Mouse (Mus musculus) liver, embryonic 12.5 days (tissue): ENCODE data around the gene Tmem50b. TPM values are rescaled to one million over a fixed set of nuclear protein-coding genes. Genes with fewer than 3 reads are reported as not detected.

ENCODE experiments used
- ATAC-seq: fragments of 200-750 bp; cut with Nextera tagmentation; 2 replicates; pipeline ENCODE4 v1.8.0; 2017; ENCODE audit warnings: moderate number of reproducible peaks, mild to moderate bottlenecking, moderate library complexity
- H3K27ac ChIP-seq: fragments of 300-500 bp; sonication (generic); 2 replicates; pipeline ENCODE4 v1.5.1; 2016; ENCODE audit warnings: mild to moderate bottlenecking
- H3K27me3 ChIP-seq: fragments of 300-500 bp; sonication (generic); replicated peaks from 2 replicates; pipeline ENCODE4 v1.6.1; 2016; ENCODE audit warnings: mild to moderate bottlenecking, moderate library complexity
- H3K36me3 ChIP-seq: fragments of 300-500 bp; sonication (generic); 2 replicates; pipeline ENCODE4 v1.6.1; 2016; ENCODE audit warnings: mild to moderate bottlenecking, moderate library complexity
- H3K4me1 ChIP-seq: fragments of 300-500 bp; sonication (generic); 2 replicates; pipeline ENCODE4 v1.6.1; 2016
- H3K4me2 ChIP-seq: fragments of 300-500 bp; sonication (generic); 2 replicates; pipeline ENCODE4 v1.6.1; 2016; ENCODE audit warnings: mild to moderate bottlenecking, moderate library complexity
- H3K4me3 ChIP-seq: fragments of 300-500 bp; sonication (generic); 2 replicates; pipeline ENCODE4 v1.5.1; 2016; ENCODE audit warnings: mild to moderate bottlenecking, moderate library complexity
- H3K9ac ChIP-seq: fragments of 300-500 bp; sonication (generic); 2 replicates; pipeline ENCODE4 v1.6.1; 2016; ENCODE audit warnings: mild to moderate bottlenecking, moderate library complexity
- H3K9me3 ChIP-seq: fragments of 300-500 bp; sonication (generic); replicated peaks from 2 replicates; pipeline ENCODE4 v1.6.1; 2016; ENCODE audit warnings: mild to moderate bottlenecking, moderate library complexity
- WGBS: fragments of 180-500 bp; shearing (Covaris S2); methylation state at CpG from one replicate; pipeline ENCODE4 v1.1.7; 2016; ENCODE audit not compliant: insufficient replicate concordance; 5-methylcytosine and 5-hydroxymethylcytosine counted together
- polyA plus RNA-seq: library from polyadenylated mRNA; unstranded; fragments of >200 nt; fragmentation: Nextera tagmentation; extraction: Ambion mirVana; gene quantifications from 2 replicates; pipeline ENCODE4 v1.2.1, GENCODE M21; 2016

The Tmem50b gene
- polyA plus RNA-seq, 1 experiment from 2014 or later, result 6.8 TPM

DNA sequence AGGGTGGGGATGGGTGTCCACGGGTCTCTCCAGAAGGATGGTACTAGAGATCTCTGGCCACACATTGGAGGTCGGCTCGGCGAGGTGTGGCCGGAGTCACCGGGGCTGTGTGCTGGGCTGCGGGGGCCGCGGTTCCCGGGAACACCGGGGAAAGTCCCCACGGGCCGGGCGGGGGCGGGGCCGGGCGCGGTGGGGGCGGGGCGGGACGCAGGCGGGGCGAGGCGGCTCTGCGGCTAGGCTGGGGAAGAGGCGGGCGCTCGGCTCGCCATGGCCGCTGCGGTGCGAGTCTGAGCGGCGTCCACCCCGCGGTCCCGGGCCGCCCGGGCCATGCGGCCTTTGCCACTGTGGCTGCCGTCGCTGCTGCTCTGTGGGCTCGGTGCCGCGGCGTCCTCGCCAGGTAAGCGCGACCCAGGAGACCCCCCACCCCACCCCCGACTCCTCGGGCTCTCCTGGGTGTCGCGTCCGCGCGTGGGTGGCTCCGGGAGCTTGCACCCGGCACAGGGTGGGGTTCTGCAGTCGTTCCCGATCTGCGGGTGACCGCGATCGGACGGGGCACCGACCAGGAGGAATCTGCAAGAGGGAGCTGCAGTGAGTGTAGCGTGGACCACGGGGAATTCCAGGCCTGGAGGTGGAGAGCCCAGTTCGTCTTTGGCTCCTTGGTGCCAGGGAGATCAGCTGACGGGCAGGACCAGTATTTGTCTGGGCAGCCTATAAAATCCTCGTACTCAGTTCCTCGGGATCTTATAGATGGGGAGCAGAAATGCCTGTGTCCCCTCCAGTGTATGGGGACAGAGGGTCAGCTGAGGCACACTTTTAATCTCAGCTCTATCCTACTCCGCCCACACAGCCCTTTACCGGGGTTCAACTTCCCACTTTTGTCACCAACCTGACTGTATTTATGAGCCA lies 50.5 kb downstream of the Tmem50b start, which contains the start of gene Ifngr2:
Gene Ifngr2 (plus strand): TSS at position 237 of the 906 bp plus-strand sequence.
- WGBS, result under 1% methylated on average over 52 of the region's 74 CpGs
- Histone ChIP-seq H3K27ac (peak within 1 kb of the TSS; percentile 89), H3K4me1 (peaks cover 84% of the 10 kb centered on the region)

DNA sequence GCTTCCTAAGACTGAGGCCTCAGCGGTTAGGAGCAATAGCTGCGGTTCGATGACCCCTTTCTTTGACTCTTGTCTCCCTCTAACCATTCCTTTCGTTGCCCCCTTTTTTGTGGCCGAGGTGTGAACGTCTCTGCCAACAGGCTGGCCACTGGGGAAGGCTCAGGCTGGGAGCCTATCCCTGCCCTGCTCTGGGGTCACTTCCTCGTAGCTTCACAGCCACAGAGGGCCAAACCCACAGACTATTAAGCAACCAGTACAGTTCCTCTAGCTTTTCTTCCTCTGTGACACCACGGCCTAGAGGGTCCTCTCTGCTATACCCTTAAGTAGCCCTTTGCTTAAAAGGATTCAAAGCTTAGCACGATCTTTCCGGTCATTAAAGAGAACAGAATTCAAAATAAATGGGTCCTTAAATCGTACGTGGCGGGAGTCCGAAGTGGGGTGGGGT lies 51.2 kb downstream of the Tmem50b start:
- Histone ChIP-seq H3K27me3 (no peaks in the 10 kb centered on the region), H3K9ac (peak overlapping the region; percentile 86), H3K36me3 (0 out of 2 replicates have a peak, but pooled peaks cover 3% of the 10 kb centered on the region), H3K4me1 (peaks cover 84% of the 10 kb centered on the region), H3K9me3 (no peaks in the 10 kb centered on the region), H3K4me3 (peak overlapping the region; percentile 81), H3K27ac (peak overlapping the region; percentile 89), H3K4me2 (peak overlapping the region; percentile 98)
- 6% methylated on average over 14 of the region's 14 CpGs for WGBS
- ATAC-seq, result peak; percentile 33

More for the DNA sequence above, 50.5 kb downstream of the Tmem50b start, which contains the start of gene Ifngr2:
- Histone ChIP-seq H3K9me3 (no peaks in the 10 kb centered on the region), H3K27me3 (no peaks in the 10 kb centered on the region), H3K36me3 (0 out of 2 replicates have a peak, but pooled peaks cover 3% of the 10 kb centered on the region), H3K9ac (peak within 1 kb of the TSS; percentile 86), H3K4me2 (peak within 1 kb of the TSS; percentile 98), H3K4me3 (peak within 1 kb of the TSS; percentile 81)
- peak; percentile 78 for ATAC-seq

DNA sequence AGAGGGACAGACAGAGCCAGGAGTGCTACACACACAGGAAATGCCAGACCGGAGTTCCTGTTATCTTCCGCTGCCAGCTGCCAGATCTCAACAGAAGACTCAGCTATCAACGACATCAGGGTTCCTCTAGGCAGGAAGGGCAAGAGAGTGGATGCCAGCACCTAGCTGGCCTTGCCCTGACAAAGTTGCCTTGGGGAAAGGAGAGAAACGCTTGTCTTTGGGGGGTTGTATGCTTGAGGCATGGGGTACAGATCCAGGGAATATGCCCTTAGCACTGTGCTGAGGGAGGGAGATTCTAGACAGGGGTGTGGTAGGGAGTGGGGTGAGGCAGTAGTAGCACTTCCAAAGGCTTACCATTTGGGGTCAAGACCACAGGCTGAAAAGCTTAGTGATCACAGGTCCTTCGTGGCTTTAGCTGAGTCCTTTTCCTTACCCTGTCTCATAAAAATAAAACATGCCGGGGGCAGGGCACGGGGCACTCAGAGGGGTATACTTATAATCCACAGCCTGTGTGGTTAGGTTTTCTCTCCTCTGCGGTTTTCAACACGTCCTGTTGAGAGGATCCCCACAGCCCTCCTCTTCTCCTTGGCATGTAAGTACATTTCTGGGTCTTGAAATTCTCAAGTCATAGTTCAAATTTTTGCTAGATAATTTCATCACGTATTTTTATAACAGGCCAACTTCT lies 51.9 kb downstream of the Tmem50b start:
- Histone ChIP-seq H3K4me1 (peaks cover 84% of the 10 kb centered on the region), H3K9me3 (no peaks in the 10 kb centered on the region), H3K4me2 (peak overlapping the region; percentile 98), H3K9ac (peak overlapping the region; percentile 86), H3K4me3 (peak overlapping the region; percentile 81), H3K27me3 (no peaks in the 10 kb centered on the region), H3K27ac (peak overlapping the region; percentile 89), H3K36me3 (0 out of 2 replicates have a peak, but pooled peaks cover 3% of the 10 kb centered on the region)
- WGBS, result 11% methylated on average over 10 of the region's 10 CpGs
- peak; percentile 80 for ATAC-seq

DNA sequence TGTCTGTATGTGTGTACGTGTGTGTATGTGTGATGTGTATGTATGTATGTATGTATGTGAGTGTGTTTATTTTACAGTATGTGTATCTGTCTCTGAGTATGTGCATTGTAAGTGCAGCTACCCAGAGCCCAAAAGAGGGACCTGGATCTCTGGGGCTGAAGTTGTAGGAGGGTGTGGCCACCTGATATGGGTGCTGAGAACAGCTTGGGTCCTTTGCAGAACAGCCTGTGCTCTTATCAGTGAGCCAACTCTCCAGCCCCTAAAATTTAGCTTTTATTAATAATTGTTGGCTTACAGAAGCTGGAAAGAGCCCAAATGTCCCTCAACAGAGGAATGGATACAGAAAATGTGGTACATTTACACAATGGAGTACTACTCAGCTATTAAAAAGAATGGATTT lies 54.0 kb downstream of the Tmem50b start:
- no peak overlapping the region for H3K4me3 ChIP-seq
- peaks cover 67% of the 10 kb centered on the region for H3K4me1 ChIP-seq
- H3K9me3 ChIP-seq, result no peaks in the 10 kb centered on the region
- no peak for ATAC-seq
- H3K36me3 ChIP-seq, result no peaks in the 10 kb centered on the region
- WGBS, result 90% methylated on average over 1 of the region's 1 CpGs
- no peak overlapping the region for H3K27ac ChIP-seq
- H3K4me2 ChIP-seq, result no peak overlapping the region
- no peaks in the 10 kb centered on the region for H3K27me3 ChIP-seq
- no peak overlapping the region for H3K9ac ChIP-seq

DNA sequence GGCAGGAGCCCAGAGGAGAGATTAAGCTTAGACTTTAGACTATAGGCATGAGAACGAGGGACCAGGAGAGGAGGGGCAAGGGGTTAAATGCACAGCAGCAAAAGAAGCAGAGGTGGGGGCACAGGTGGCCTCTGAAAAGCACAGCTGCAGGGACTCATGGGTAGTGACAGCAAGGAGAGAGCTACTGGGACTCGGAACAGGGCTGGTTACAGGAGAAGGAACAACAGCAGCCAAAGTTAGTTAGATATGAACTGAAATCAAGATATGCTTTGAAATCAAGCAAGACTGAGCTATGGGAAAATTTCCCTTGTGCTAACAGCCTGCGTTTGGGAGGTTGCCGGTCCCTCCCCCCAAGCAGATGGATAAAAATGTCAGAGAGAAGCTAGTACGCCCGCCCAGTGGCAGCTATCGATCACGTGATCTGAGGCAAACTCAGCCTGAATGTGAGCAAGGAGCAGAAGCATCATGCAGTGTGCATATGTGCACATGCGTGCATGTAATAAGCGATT lies 56.0 kb downstream of the Tmem50b start:
- WGBS, result 33% methylated on average over 10 of the region's 10 CpGs
- Histone ChIP-seq H3K27me3 (no peaks in the 10 kb centered on the region), H3K9me3 (no peaks in the 10 kb centered on the region), H3K27ac (no peak overlapping the region), H3K36me3 (no peaks in the 10 kb centered on the region), H3K4me2 (peak overlapping the region; percentile 46), H3K4me3 (no peak overlapping the region), H3K4me1 (peaks cover 68% of the 10 kb centered on the region), H3K9ac (peak overlapping the region; percentile 31; the same call in 1 of the 2 replicates)
- ATAC-seq, result no peak

DNA sequence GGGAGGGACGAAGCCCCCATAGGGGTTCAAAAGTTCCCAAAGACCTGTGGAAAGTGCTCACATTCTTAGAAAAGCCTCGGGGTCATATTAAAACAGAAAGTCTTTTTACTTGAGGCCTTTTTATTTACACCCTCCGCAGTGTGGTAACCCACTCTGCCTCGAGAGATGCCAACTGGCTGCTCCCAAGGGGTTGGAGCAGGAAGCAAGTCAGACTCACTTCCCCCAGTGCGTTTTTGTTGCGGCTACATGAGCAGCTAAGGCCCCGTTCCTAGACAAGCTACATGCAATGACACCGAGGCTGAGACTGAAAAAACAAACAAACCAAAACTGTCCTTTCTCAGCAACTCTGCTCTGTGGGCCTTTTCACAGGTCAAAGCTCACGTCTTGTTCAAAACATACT lies 59.1 kb downstream of the Tmem50b start:
- no peaks in the 10 kb centered on the region for H3K9me3 ChIP-seq
- WGBS, result 52% methylated on average over 9 of the region's 9 CpGs
- no peak overlapping the region for H3K4me3 ChIP-seq
- H3K4me2 ChIP-seq, result no peak overlapping the region
- ATAC-seq, result no peak
- peaks cover 67% of the 10 kb centered on the region for H3K4me1 ChIP-seq
- no peaks in the 10 kb centered on the region for H3K36me3 ChIP-seq
- H3K27me3 ChIP-seq, result peaks cover 10% of the 10 kb centered on the region
- no peak overlapping the region for H3K9ac ChIP-seq
- no peak overlapping the region for H3K27ac ChIP-seq

DNA sequence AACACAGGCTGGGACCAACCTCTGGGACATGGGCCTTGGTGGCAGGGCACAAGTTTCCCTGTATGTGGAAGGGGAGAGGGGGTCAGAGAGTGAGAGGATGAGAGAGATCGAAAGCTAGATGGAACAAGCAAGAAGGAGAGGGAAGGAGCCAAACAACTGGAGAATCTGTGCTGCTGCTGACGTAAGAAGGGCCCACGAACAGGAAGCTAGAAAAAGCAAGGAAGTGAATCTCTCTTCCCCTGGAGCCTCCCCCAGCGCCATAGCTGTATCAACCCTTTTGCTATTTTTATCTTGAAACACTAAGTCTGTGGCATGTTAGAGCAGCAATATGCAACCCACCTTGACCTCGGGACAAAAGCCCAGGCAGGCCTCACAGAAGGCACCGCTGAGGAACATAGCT lies 59.5 kb downstream of the Tmem50b start:
- Histone ChIP-seq H3K27ac (no peak overlapping the region; the same call in 1 of the 2 replicates), H3K4me3 (no peak overlapping the region), H3K4me1 (peaks cover 67% of the 10 kb centered on the region), H3K9me3 (no peaks in the 10 kb centered on the region), H3K36me3 (no peaks in the 10 kb centered on the region), H3K4me2 (no peak overlapping the region), H3K27me3 (peaks cover 10% of the 10 kb centered on the region), H3K9ac (no peak overlapping the region)
- no peak for ATAC-seq
- WGBS, result 41% methylated on average over 6 of the region's 6 CpGs

DNA sequence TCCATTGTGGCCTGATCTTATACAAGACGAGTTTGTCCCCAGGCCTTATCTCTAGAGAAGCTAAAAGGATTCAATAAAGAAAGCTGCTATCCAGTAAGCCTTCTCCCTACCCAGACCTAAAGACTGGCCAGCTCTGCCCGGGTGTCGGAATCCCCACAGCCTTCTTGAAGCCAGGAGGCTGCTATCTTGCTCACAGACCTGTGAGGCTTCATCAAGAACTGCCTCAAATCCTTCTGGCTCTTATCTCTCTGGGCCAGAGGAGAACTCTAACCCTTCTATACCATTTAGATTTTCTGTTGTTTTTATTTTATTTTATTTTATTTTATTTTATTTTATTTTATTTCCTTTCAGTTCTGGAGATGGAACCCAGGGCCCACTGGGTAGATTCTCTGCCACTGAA lies 60.5 kb downstream of the Tmem50b start:
- Histone ChIP-seq H3K27me3 (peaks cover 13% of the 10 kb centered on the region), H3K4me3 (no peak overlapping the region), H3K4me2 (no peak overlapping the region; the same call in 1 of the 2 replicates), H3K9me3 (no peaks in the 10 kb centered on the region), H3K4me1 (peaks cover 71% of the 10 kb centered on the region), H3K9ac (no peak overlapping the region), H3K27ac (no peak overlapping the region; the same call in 1 of the 2 replicates), H3K36me3 (no peaks in the 10 kb centered on the region)
- ATAC-seq, result peak; percentile 78
- WGBS, result 22% methylated on average over 3 of the region's 3 CpGs

DNA sequence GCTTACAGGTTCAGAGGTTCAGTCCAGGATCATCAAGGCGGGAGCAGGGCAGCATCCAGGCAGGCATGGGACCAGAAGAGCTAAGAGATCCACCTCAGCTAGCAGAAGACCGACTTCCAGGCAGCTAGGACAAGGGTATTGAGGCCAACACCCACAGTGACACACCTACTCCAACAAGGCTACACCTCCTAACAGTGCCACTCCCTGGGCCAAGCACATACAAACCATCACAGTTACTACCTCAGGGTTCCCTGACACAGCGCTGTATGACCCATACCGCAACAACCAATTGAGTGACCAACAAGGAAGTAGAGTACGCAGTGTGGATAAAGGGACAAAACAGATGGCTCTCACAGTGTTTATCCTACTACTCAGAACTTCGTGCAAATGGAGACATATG lies 61.2 kb downstream of the Tmem50b start:
- Histone ChIP-seq H3K4me3 (no peak overlapping the region), H3K4me1 (peaks cover 64% of the 10 kb centered on the region), H3K4me2 (no peak overlapping the region), H3K27me3 (peaks cover 16% of the 10 kb centered on the region), H3K27ac (no peak overlapping the region), H3K36me3 (no peaks in the 10 kb centered on the region), H3K9me3 (no peaks in the 10 kb centered on the region), H3K9ac (no peak overlapping the region)
- WGBS, result 74% methylated on average over 6 of the region's 6 CpGs
- ATAC-seq, result peak; percentile 28; the same call in 1 of the 2 replicates

DNA sequence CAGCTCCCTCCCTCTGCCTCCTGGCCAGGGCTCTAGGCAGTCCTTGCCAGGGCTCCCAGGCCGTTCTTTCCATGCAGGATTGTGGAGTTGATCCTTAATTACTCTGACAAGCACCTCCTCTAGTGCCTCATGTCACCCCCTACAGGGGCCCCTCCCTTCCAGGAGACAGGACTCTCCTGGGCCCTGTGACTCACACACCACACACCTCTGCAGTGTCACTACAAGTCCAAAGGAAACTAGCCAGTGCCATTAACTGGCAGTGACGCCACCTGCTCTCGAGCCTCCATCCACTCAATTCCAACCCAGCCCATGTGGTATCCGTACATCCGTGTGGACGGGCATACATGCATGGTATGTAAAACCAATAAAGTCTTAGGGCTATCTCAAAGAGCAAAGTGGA lies 62.7 kb downstream of the Tmem50b start:
- H3K27ac ChIP-seq, result no peak overlapping the region
- H3K36me3 ChIP-seq, result no peaks in the 10 kb centered on the region
- H3K4me3 ChIP-seq, result no peak overlapping the region
- no peaks in the 10 kb centered on the region for H3K9me3 ChIP-seq
- WGBS, result 82% methylated on average over 6 of the region's 6 CpGs
- H3K4me1 ChIP-seq, result peaks cover 57% of the 10 kb centered on the region
- H3K4me2 ChIP-seq, result no peak overlapping the region
- no peak overlapping the region for H3K9ac ChIP-seq
- no peak for ATAC-seq
- peaks cover 16% of the 10 kb centered on the region for H3K27me3 ChIP-seq

DNA sequence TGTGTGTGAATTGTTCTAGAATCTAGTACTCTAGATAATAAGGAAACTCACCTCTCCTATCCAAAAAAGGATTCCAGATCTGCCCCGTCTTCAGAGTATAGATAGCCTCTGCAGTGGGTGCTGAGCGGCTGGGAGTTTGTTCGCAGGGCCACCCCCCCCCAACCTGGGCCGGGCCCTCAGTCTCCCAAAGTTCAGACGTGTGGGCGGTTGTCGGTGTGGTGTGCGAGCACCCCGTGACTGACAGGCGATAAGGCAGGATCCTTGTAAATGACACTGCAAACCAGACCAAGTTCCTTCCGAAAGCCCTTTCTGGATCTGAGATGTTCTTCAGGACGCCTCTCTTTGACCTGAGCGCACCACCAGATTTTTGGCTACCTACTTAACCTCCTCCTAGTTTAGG lies 63.1 kb downstream of the Tmem50b start:
- Histone ChIP-seq H3K9me3 (no peaks in the 10 kb centered on the region), H3K27me3 (peaks cover 16% of the 10 kb centered on the region), H3K27ac (no peak overlapping the region), H3K9ac (no peak overlapping the region), H3K4me3 (no peak overlapping the region), H3K36me3 (no peaks in the 10 kb centered on the region), H3K4me1 (peaks cover 57% of the 10 kb centered on the region), H3K4me2 (no peak overlapping the region)
- peak; percentile 76 for ATAC-seq
- 37% methylated on average over 13 of the region's 13 CpGs for WGBS
